26 mouse cellular contexts compared by ENCODE assay signal in the genomic region with DNA sequence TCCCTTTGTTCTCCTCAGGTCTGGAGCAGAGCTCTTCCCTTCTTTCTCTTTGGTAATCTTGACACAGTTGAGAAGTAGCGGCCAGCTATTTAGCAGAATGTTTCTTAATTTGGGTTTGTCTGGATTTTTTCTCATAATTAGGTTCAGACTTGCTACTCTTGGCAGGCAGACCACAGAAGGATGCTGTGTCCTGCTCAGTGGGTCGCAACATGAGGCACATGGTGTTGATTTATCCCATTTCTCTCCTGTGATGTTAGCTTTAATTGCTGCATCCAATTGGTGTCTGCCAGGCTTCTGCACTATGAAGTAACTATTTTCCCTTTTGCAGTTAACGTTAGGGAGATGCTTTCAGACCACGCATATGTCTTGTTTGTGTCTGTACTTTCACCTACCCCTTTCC.
DNase-seq lines count a peak whose midpoint lies in the region; ATAC-seq and TF ChIP-seq lines count a peak whose summit lies in the region.
"Had no signal": no experiment of that assay in that cellular context is flagged by ENCODE, and none has a peak within 500 bp of the region (broad histone marks: within the 10 kb centered on the region; RNA-seq: fewer than 3 reads in every experiment).

No protein-coding gene starts in this region.

- H3K36me3 ChIP-seq in liver, adult 2 months (ENCODE audit: control insufficient read depth, insufficient read depth, low read length), result no peaks in the 10 kb centered on the region
- no peaks in the 10 kb centered on the region for H3K36me3 ChIP-seq in liver, embryonic 12.5 days
- H3K36me3 ChIP-seq: forebrain, embryonic 12.5 days; forebrain, embryonic 15.5 days; G1E; heart, embryonic 13.5 days; hindbrain, embryonic 10.5 days; hindbrain, embryonic 13.5 days; intestine, embryonic 15.5 days had no signal

- no peaks in the 10 kb centered on the region for H3K79me2 ChIP-seq in liver, adult 2 months (ENCODE audit: control insufficient read depth, insufficient read depth, low read length)

- TF ChIP-seq POLR2A in liver, adult 2 months (IDR thresholded peaks at IDR 0.05; ENCODE audit: extremely low read depth, insufficient read depth, low read length), result no peak

- WGBS in liver, adult 2 months, result 84% methylated on average over 4 of the region's 4 CpGs
- WGBS in liver, embryonic 12.5 days (ENCODE audit: insufficient replicate concordance), result 74% methylated on average over 4 of the region's 4 CpGs

- no peak for DNase-seq in gastrocnemius, adult 2 months
- no peak for DNase-seq in gastrocnemius, postnatal 36 days
- DNase-seq in heart, adult 18-20 months, result peak; percentile 29 to 62
- DNase-seq in heart, postnatal 14 days, result no peak
- DNase-seq in liver, adult 2 months (ENCODE audit: extremely low read depth, low read depth, low spot score), result peak; percentile 6
- peak; percentile 33 for DNase-seq in skeletal muscle tissue, adult 2 months (ENCODE audit: low read depth, low spot score)
- DNase-seq in ovary, postnatal 36 days (ENCODE audit: low spot score), result no peak
- DNase-seq: B cell, adult 2 months; cerebellum, adult 11-12 months; cerebellum, adult 8-10 months; cerebellum, postnatal 10 days; cerebellum, postnatal 36 days; embryo, embryonic 11 days; kidney, adult 11 months; kidney, adult 8-10 months had no signal

- H3K4me3 ChIP-seq in gastrocnemius, adult 2 months, result no peak overlapping the region
- no peak overlapping the region for H3K4me3 ChIP-seq in liver, adult 2 months (ENCODE audit: insufficient read depth, low read depth, low read length)
- no peak overlapping the region for H3K4me3 ChIP-seq in liver, embryonic 12.5 days
- H3K4me3 ChIP-seq: erythroblast, embryonic 14.5 days; forebrain, embryonic 12.5 days; forebrain, embryonic 15.5 days; heart, embryonic 13.5 days; hindbrain, embryonic 10.5 days; hindbrain, embryonic 13.5 days; intestine, embryonic 15.5 days had no signal

- no peaks in the 10 kb centered on the region for H3K27me3 ChIP-seq in liver, adult 2 months (ENCODE audit: control insufficient read depth, insufficient read depth, low read length)
- H3K27me3 ChIP-seq in liver, embryonic 12.5 days (replicated peaks), result no peaks in the 10 kb centered on the region
- H3K27me3 ChIP-seq: CH12.LX; forebrain, embryonic 12.5 days; forebrain, embryonic 15.5 days; heart, embryonic 13.5 days; hindbrain, embryonic 13.5 days; intestine, embryonic 15.5 days had no signal

- TF ChIP-seq CTCF in gastrocnemius, adult 2 months (IDR thresholded peaks at IDR 0.05), result no peak
- no peak for TF ChIP-seq CTCF in liver, adult 2 months (IDR thresholded peaks at IDR 0.05; ENCODE audit: low read depth, low read length)

- H3K9me3 ChIP-seq in liver, embryonic 12.5 days (replicated peaks), result no peaks in the 10 kb centered on the region
- H3K9me3 ChIP-seq: forebrain, embryonic 12.5 days; forebrain, embryonic 15.5 days; heart, embryonic 13.5 days; hindbrain, embryonic 10.5 days; hindbrain, embryonic 13.5 days; intestine, embryonic 15.5 days had no signal

- no peak for ATAC-seq in liver, embryonic 12.5 days
- ATAC-seq: forebrain, embryonic 15.5 days; hindbrain, embryonic 16.5 days; intestine, embryonic 15.5 days had no signal

- no peaks in the 10 kb centered on the region for H3K4me1 ChIP-seq in liver, adult 2 months (ENCODE audit: control insufficient read depth, insufficient read depth, low read length)
- no peaks in the 10 kb centered on the region for H3K4me1 ChIP-seq in liver, embryonic 12.5 days
- H3K4me1 ChIP-seq: forebrain, embryonic 12.5 days; forebrain, embryonic 15.5 days; heart, embryonic 13.5 days; hindbrain, embryonic 10.5 days; hindbrain, embryonic 13.5 days; intestine, embryonic 15.5 days had no signal

- peak overlapping the region; percentile 72 for H3K27ac ChIP-seq in gastrocnemius, adult 2 months
- no peak overlapping the region for H3K27ac ChIP-seq in liver, adult 2 months (replicated peaks; ENCODE audit: insufficient read depth, low read depth, low read length)
- H3K27ac ChIP-seq in liver, embryonic 12.5 days, result no peak overlapping the region
- H3K27ac ChIP-seq: forebrain, embryonic 12.5 days; forebrain, embryonic 15.5 days; heart, embryonic 13.5 days; hindbrain, embryonic 10.5 days; hindbrain, embryonic 13.5 days; intestine, embryonic 15.5 days had no signal

- no peak overlapping the region for H3K4me2 ChIP-seq in liver, embryonic 12.5 days
- H3K4me2 ChIP-seq: forebrain, embryonic 12.5 days; forebrain, embryonic 15.5 days; heart, embryonic 13.5 days; hindbrain, embryonic 13.5 days; intestine, embryonic 15.5 days had no signal

- intact Hi-C loops in gastrocnemius, adult 2 months (cut with DNase I), result no loop called here
- intact Hi-C loops in gastrocnemius, postnatal 36 days (cut with DNase I), result no loop called here
- intact Hi-C loops in heart, postnatal 14 days (cut with DNase I), result no loop called here

- H3K9ac ChIP-seq in liver, adult 2 months (ENCODE audit: low read depth, low read length), result no peak overlapping the region
- no peak overlapping the region for H3K9ac ChIP-seq in liver, embryonic 12.5 days
- H3K9ac ChIP-seq: forebrain, embryonic 12.5 days; forebrain, embryonic 15.5 days; heart, embryonic 13.5 days; hindbrain, embryonic 13.5 days; intestine, embryonic 15.5 days had no signal

Comparison
In these comparisons a context has a peak if more than half of its experiments do, and no peak if none do; other contexts are left out.
1. DNase-seq: peak in heart, adult 18-20 months (2 of 2), liver, adult 2 months (single experiment) and skeletal muscle tissue, adult 2 months (single experiment); none in gastrocnemius, adult 2 months (single experiment), gastrocnemius, postnatal 36 days (0 of 2), heart, postnatal 14 days (0 of 2) and ovary, postnatal 36 days (single experiment).